Mouse (Mus musculus) small intestine, adult 2 months (tissue): ENCODE results near the gene Slc35e3.

ENCODE experiments used
- CTCF ChIP-seq: fragments of 200-500 bp; IDR thresholded peaks from 2 replicates; pipeline ENCODE4 v1.5.1; 2012; ENCODE audit warnings: low read depth, mild to moderate bottlenecking, control low read depth, inconsistent platforms, low read length, moderate library complexity, mixed read lengths; ENCODE audit not compliant: insufficient replicate concordance, insufficient read length; ENCODE audit errors: extremely low read depth
- POLR2A ChIP-seq: fragments of 200-500 bp; IDR thresholded peaks from 2 replicates; pipeline ENCODE4 v1.6.1; 2012; ENCODE audit warnings: low read depth, mild to moderate bottlenecking, control low read depth, inconsistent platforms, low read length, moderate library complexity

DNA sequence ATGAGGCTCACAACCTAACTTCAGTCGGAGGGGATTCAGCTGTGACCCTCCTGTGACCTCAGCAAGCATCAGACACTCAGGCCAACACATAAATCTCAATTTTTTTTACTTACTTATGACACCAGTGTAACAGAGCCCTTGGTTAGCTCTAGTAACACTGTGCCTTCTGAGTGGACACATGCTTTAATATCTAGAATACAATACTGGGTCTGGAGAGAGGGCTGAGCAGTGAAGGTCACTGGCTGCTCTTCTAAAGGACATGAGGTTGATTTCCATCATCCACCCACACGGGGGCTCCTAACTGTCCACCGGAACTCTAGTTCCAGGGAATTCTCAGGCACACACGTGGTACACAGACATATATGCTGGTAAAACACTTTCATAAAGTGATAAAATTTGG, 32.8 kb upstream of the Slc35e3 start:
- no peak for TF ChIP-seq CTCF
- no peak for TF ChIP-seq POLR2A
